Mouse (Mus musculus): Measurements from ENCODE around the gene BC048562. TPM values are rescaled to one million over a fixed set of nuclear protein-coding genes. Genes with fewer than 3 reads are reported as not detected.

The BC048562 gene
- polyA plus RNA-seq, 1 experiment from 2014 or later, result not detected

DNA sequence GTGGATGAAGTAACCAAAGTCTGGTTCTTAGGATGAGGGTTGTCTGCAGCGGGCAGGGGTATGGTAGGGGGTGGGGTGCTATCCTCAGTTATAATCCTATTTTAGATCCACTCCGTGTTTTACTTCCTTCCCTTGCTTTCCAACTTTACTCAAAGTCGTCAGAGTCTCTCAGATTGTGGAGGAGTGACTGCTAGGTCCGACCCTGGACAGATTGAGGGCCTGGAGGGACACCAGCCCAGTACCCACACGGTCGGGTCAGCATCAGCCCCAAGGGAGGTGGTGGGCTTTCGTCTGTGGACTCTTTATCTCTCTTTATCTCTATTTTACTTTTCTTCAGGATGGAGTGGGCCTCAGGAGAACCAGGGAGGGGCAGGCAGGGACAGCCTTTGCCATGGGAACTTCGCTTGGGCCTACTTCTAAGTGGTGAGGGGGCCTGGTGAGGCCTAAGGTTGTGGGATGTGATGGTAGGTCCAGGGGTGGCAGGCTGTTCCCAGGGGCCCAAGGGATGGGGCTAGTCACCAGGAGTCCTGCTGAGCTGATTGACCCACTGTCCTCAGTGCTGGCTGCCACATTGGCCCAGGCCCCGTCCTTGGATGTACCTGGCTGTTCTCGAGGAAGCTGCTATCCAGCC is 43.6 kb downstream of the BC048562 start, which contains the start of gene Lamb2:
Gene Lamb2, plus strand, starts transcription at position 16 of the 631 bp plus-strand sequence.
- Histone ChIP-seq H3K4me1 (replicated peaks) (peaks cover 20% of the 10 kb centered on the region), H3K9me3 (replicated peaks) (no peaks in the 10 kb centered on the region), H3K9ac (peak within 1 kb of the TSS; percentile 46; the same call in 1 of the 2 replicates), H3K27me3 (peaks cover 24% of the 10 kb centered on the region), H3K36me3 (replicated peaks) (no peaks in the 10 kb centered on the region), H3K27ac (replicated peaks) (peak within 1 kb of the TSS; percentile 51), H3K4me2 (peak within 1 kb of the TSS; percentile 60), H3K4me3 (replicated peaks) (peak within 1 kb of the TSS; percentile 54)
- peak; percentile 20; the same call in 1 of the 2 replicates for ATAC-seq (ENCODE audit: insufficient read depth)
- WGBS (ENCODE audit: insufficient replicate concordance), result 24% methylated on average over 10 of the region's 10 CpGs

DNA sequence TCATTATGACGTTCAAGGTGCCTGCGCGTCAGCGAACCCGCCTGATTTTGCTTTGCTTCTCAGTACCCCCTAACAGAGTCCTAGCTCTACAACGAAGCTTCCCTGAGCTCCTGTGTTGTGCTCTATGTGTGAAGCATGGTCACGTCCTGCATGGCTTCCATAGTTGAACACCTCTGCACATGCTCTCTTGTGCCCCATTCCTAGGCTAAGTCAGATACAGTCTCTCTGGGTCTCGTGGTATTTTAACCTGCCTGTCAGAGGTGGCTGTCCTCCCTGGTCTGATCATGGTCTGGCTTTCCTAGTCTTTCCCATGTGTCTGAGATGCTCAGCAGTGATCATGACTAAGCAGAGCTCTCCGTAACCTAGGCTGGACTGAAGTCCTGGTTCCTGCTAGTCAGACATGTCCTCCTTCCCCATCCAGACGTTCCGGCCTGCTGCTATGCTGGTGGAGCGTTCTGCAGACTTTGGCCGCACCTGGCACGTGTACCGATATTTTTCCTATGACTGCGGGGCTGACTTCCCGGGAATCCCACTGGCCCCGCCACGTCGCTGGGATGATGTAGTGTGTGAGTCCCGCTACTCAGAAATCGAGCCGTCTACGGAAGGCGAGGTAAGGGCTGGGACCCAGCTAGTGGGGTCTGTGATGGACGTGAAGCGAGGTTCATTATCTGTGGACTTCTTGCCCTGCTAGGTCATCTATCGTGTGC is 44.7 kb downstream of the BC048562 start:
- WGBS (ENCODE audit: insufficient replicate concordance), result 80% methylated on average over 28 of the region's 28 CpGs
- ATAC-seq (ENCODE audit: insufficient read depth), result no peak
- H3K4me1 ChIP-seq (replicated peaks), result peaks cover 20% of the 10 kb centered on the region
- no peak overlapping the region for H3K9ac ChIP-seq
- no peaks in the 10 kb centered on the region for H3K36me3 ChIP-seq (replicated peaks)
- no peak overlapping the region for H3K4me2 ChIP-seq
- H3K4me3 ChIP-seq (replicated peaks), result no peak overlapping the region
- H3K27ac ChIP-seq (replicated peaks), result no peak overlapping the region
- H3K9me3 ChIP-seq (replicated peaks), result no peaks in the 10 kb centered on the region
- peaks cover 24% of the 10 kb centered on the region for H3K27me3 ChIP-seq

DNA sequence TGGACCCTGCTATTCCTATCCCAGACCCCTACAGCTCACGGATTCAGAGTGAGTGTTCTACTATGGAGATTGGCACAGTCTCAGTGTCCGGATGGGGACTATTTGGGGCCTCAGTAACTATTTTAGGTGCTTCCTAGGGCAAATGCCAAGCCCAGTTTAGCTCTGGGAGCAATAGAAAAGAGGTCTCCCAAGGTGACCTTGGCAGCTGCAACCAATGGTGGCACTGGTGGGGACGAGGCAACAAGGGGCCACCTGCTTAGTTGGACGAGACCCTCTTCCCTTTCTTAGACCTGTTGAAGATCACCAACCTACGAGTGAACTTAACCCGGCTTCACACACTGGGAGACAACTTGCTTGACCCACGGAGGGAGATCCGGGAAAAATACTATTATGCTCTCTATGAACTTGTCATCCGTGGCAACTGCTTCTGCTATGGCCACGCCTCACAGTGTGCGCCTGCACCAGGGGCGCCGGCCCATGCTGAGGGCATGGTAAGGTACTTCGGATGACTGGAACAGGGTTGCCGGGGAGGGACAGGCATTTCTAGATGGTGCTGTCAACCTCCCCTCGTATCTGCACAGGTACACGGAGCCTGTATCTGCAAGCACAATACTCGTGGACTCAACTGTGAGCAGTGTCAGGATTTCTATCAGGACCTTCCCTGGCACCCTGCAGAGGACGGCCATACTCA is 45.4 kb downstream of the BC048562 start:
- H3K9ac ChIP-seq, result no peak overlapping the region
- no peak for ATAC-seq (ENCODE audit: insufficient read depth)
- no peak overlapping the region for H3K27ac ChIP-seq (replicated peaks)
- peaks cover 20% of the 10 kb centered on the region for H3K4me1 ChIP-seq (replicated peaks)
- peaks cover 24% of the 10 kb centered on the region for H3K27me3 ChIP-seq
- WGBS (ENCODE audit: insufficient replicate concordance), result 71% methylated on average over 19 of the region's 19 CpGs
- no peak overlapping the region for H3K4me2 ChIP-seq
- no peaks in the 10 kb centered on the region for H3K36me3 ChIP-seq (replicated peaks)
- no peak overlapping the region for H3K4me3 ChIP-seq (replicated peaks)
- H3K9me3 ChIP-seq (replicated peaks), result no peaks in the 10 kb centered on the region

DNA sequence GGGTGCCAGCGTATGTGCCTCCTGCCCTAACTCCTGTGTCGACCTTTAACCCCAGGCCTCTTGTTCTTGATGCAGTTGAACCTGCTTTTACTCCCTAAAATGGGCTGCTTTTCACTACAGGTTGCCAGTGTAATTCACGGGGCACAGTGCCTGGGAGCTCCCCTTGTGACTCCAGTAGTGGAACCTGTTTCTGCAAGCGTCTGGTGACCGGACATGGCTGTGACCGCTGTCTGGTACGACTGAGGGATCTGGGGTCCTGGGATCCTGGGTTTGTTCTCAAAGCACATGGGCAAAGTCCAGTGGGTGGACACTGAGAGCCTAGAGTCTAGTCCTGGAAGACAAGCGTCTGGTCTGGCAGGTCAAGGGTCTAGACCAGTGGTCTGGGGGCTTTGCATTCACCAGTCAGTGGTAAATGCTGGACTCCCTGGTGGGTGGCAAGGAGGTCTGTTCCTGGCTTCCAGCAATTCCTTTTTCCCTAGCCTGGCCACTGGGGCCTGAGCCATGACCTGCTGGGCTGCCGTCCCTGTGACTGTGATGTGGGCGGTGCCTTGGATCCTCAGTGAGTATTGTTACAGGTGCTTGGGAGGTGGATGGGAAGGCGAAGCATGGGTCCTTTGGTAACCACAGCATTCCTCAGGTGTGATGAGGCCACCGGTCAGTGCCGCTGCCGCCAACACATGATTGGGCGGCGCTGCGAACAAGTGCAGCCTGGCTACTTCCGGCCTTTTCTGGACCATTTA is 46.9 kb downstream of the BC048562 start:
- 87% methylated on average over 18 of the region's 18 CpGs for WGBS (ENCODE audit: insufficient replicate concordance)
- no peak for ATAC-seq (ENCODE audit: insufficient read depth)
- H3K4me1 ChIP-seq (replicated peaks), result peaks cover 20% of the 10 kb centered on the region
- H3K9me3 ChIP-seq (replicated peaks), result no peaks in the 10 kb centered on the region
- H3K9ac ChIP-seq, result no peak overlapping the region
- peaks cover 6% of the 10 kb centered on the region; the same call in 1 of the 2 replicates for H3K36me3 ChIP-seq (replicated peaks)
- no peak overlapping the region for H3K4me2 ChIP-seq
- no peak overlapping the region for H3K4me3 ChIP-seq (replicated peaks)
- peaks cover 18% of the 10 kb centered on the region for H3K27me3 ChIP-seq
- H3K27ac ChIP-seq (replicated peaks), result no peak overlapping the region

DNA sequence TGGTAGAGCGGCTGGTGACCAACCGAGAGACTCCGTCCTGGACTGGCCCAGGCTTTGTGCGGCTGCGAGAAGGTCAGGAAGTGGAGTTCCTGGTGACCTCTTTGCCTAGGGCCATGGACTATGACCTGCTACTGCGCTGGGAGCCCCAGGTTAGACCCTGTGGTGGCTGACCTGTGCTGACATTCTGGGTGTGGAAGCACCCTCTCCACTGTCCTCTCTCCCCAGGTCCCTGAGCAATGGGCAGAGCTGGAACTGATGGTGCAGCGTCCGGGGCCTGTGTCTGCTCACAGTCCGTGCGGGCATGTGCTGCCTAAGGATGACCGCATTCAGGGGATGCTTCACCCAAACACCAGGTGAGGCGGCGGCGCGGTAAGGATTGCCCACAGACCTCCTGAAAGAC is 47.7 kb downstream of the BC048562 start:
- Histone ChIP-seq H3K9ac (no peak overlapping the region), H3K4me1 (replicated peaks) (peaks cover 15% of the 10 kb centered on the region), H3K36me3 (replicated peaks) (peaks cover 6% of the 10 kb centered on the region; the same call in 1 of the 2 replicates), H3K27ac (replicated peaks) (no peak overlapping the region), H3K4me2 (no peak overlapping the region), H3K27me3 (peaks cover 13% of the 10 kb centered on the region; the same call in 1 of the 2 replicates), H3K9me3 (replicated peaks) (no peaks in the 10 kb centered on the region), H3K4me3 (replicated peaks) (no peak overlapping the region)
- no peak for ATAC-seq (ENCODE audit: insufficient read depth)
- 79% methylated on average over 15 of the region's 15 CpGs for WGBS (ENCODE audit: insufficient replicate concordance)

DNA sequence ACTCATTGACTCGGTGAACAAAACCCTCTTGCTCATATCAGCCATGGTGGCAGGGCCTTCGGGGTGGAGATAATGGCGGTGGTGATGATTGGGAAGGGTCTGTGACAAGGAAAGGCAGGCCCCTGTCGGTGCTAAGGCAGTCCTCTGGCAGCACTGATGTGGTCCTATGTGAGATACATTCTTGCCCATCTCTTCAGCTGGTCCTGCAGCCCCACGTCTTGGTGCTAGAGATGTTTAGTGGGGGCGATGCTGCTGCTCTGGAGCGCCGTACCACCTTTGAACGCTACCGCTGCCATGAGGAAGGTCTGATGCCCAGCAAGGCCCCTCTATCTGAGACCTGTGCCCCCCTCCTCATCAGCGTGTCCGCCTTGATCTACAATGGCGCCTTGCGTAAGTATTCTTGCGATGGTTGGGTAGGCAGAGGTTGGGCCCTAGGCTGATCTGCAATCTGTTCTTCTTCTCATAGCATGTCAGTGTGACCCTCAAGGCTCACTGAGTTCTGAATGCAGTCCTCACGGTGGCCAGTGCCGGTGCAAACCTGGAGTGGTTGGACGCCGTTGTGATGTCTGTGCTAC is 49.1 kb downstream of the BC048562 start:
- Histone ChIP-seq H3K27me3 (no peaks in the 10 kb centered on the region), H3K4me3 (replicated peaks) (no peak overlapping the region), H3K9ac (no peak overlapping the region), H3K4me2 (no peak overlapping the region), H3K9me3 (replicated peaks) (no peaks in the 10 kb centered on the region), H3K27ac (replicated peaks) (no peak overlapping the region), H3K4me1 (replicated peaks) (peaks cover 11% of the 10 kb centered on the region), H3K36me3 (replicated peaks) (peaks cover 6% of the 10 kb centered on the region; the same call in 1 of the 2 replicates)
- ATAC-seq (ENCODE audit: insufficient read depth), result no peak
- WGBS (ENCODE audit: insufficient replicate concordance), result 78% methylated on average over 19 of the region's 19 CpGs

DNA sequence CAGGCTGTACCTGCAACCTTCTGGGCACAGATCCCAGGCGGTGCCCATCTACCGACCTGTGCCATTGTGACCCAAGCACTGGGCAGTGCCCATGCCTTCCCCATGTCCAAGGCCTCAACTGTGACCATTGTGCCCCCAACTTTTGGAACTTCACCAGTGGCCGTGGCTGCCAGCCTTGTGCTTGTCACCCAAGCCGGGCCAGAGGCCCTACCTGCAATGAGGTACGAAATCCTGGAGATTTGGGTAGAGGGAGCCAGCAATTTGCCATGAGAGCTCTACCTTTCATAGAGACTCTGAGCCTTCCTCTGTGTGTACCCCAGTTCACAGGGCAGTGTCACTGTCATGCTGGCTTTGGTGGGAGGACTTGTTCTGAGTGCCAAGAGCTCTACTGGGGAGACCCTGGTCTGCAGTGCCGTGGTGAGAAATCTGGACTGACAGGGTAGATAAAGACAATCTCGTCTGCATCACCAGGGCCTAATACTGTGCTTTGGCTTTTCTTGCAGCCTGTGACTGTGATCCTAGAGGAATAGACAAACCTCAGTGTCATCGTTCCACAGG is 50.8 kb downstream of the BC048562 start:
- Histone ChIP-seq H3K4me1 (replicated peaks) (peaks cover 19% of the 10 kb centered on the region), H3K4me2 (no peak overlapping the region), H3K36me3 (replicated peaks) (peaks cover 6% of the 10 kb centered on the region; the same call in 1 of the 2 replicates), H3K9me3 (replicated peaks) (no peaks in the 10 kb centered on the region), H3K4me3 (replicated peaks) (no peak overlapping the region), H3K9ac (no peak overlapping the region), H3K27me3 (no peaks in the 10 kb centered on the region), H3K27ac (replicated peaks) (no peak overlapping the region)
- no peak for ATAC-seq (ENCODE audit: insufficient read depth)
- WGBS (ENCODE audit: insufficient replicate concordance), result 65% methylated on average over 8 of the region's 8 CpGs

DNA sequence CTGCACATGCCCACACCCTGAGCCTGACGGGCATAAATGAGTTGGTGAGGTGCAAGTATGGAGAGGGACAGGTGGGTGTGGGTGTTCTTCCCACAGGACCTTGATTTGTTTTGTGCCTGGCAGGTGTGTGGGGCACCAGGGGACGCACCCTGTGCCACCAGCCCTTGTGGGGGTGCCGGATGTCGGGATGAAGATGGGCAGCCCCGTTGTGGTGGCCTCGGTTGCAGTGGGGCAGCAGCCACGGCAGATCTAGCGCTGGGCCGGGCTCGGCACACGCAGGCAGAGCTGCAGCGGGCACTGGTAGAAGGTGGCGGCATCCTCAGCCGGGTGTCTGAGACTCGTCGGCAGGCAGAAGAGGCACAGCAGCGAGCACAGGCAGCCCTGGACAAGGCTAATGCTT is 52.1 kb downstream of the BC048562 start:
- Histone ChIP-seq H3K9ac (no peak overlapping the region), H3K36me3 (replicated peaks) (peaks cover 19% of the 10 kb centered on the region), H3K27me3 (no peaks in the 10 kb centered on the region), H3K4me2 (no peak overlapping the region), H3K9me3 (replicated peaks) (no peaks in the 10 kb centered on the region), H3K4me3 (replicated peaks) (no peak overlapping the region), H3K27ac (replicated peaks) (no peak overlapping the region), H3K4me1 (replicated peaks) (peaks cover 29% of the 10 kb centered on the region)
- 83% methylated on average over 17 of the region's 17 CpGs for WGBS (ENCODE audit: insufficient replicate concordance)
- no peak for ATAC-seq (ENCODE audit: insufficient read depth)

DNA sequence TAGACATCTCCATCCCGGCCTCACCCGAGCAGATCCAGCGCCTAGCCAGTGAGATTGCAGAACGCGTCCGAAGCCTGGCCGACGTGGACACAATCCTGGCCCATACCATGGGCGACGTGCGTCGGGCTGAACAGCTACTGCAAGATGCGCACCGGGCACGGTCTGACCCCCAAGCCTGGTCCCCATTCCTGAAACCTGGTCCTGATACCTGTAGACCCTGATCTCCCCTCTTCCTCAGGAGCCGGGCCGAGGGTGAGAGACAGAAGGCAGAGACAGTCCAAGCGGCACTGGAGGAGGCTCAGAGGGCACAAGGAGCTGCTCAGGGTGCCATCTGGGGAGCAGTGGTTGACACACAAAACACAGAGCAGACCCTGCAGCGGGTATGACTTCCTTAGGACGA is 52.9 kb downstream of the BC048562 start:
- Histone ChIP-seq H3K4me3 (replicated peaks) (no peak overlapping the region), H3K9ac (no peak overlapping the region), H3K4me2 (no peak overlapping the region), H3K27ac (replicated peaks) (peak overlapping the region; percentile 97; the same call in 1 of the 2 replicates), H3K36me3 (replicated peaks) (peaks cover 27% of the 10 kb centered on the region), H3K9me3 (replicated peaks) (no peaks in the 10 kb centered on the region), H3K27me3 (no peaks in the 10 kb centered on the region), H3K4me1 (replicated peaks) (peaks cover 29% of the 10 kb centered on the region)
- ATAC-seq (ENCODE audit: insufficient read depth), result no peak
- WGBS (ENCODE audit: insufficient replicate concordance), result 88% methylated on average over 20 of the region's 20 CpGs
